Mouse (Mus musculus) testis, adult 2 months (tissue): Measurements from ENCODE around the gene Aagab.

Experiments
- CTCF ChIP-seq: fragments of 200-500 bp; IDR thresholded peaks from 2 replicates; pipeline ENCODE4 v1.5.1; 2012; ENCODE audit warnings: low read depth, mild to moderate bottlenecking, inconsistent platforms, low read length, moderate library complexity; ENCODE audit not compliant: control insufficient read depth, insufficient read depth, insufficient replicate concordance
- POLR2A ChIP-seq: fragments of 200-500 bp; IDR thresholded peaks from 2 replicates; pipeline ENCODE4 v1.6.1; 2012; ENCODE audit warnings: low read depth, mild to moderate bottlenecking, inconsistent platforms, low read length, moderate library complexity; ENCODE audit not compliant: control insufficient read depth

DNA sequence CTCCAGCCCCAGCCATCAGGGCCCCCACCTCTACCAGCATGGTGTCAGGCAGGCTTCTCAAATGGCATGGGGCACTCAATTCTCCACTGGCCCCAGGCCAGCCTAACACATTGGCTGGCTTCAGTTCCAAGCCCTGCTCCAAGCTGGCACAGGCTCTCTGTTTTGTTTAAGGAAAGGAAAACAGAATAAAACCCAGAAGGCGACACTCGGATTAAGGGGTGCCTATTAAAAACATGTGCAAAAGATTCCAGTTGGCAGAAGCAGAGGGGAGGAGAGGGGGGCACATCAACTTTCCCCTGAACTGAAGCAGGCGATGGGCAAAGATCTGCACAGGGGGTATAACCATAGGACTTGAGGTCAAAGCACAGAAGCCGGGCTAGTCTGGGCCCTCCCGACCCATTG lies 56.5 kb downstream of the Aagab start:
- TF ChIP-seq POLR2A (no peak), CTCF (no peak)
